Mouse (Mus musculus) heart, adult 2 months (tissue): Measurements from ENCODE around the gene Ablim2.

Experiments
- CTCF ChIP-seq: fragments of 200-600 bp; IDR thresholded peaks from 2 replicates; pipeline ENCODE4 v1.8.1; 2022; ENCODE audit warnings: antibody characterized with exemption, mild to moderate bottlenecking, moderate library complexity
- POLR2A ChIP-seq: fragments of 200-500 bp; IDR thresholded peaks from 2 replicates; pipeline ENCODE4 v1.6.1; 2011; ENCODE audit warnings: mild to moderate bottlenecking, low read depth, low read length, control low read depth; ENCODE audit not compliant: insufficient read depth

DNA sequence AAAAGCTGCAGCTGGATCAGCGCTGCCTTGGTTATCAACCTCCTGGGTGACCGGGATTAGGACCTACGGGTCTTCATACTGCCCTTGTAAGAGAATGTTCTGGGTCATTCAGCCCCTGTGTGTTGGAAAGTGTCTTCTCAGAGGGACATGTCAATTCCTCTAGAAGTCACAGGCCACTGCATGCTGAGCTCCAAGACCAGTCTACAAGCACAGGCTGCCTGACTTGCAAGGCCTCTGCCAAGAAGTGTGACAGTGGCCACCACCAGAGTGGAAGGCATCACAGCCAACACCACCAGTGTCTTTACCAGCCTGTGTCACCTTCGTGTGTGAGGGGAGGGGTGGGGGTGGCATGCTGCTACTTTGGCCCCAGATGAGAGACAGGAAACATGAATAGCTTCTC is 1.7 kb upstream of the Ablim2 start:
- TF ChIP-seq CTCF = no peak
- TF ChIP-seq POLR2A = no peak
